Mouse (Mus musculus): ENCODE measurements at regions not wholly inside any gene's neighbourhood (a gene's known extent, or its start where the extent isn't known, plus 50 kb on each side); places are given as distances from the start of the nearest gene placed in this dataset.

- TF ChIP-seq POLR2A (IDR thresholded peaks at IDR 0.05; ENCODE audit: borderline replicate concordance, extremely low read depth, insufficient read depth, insufficient read length, poor library complexity, severe bottlenecking) (no peak), CTCF (IDR thresholded peaks at IDR 0.05; ENCODE audit: borderline replicate concordance, extremely low read depth, insufficient read depth, insufficient read length) (no peak)
Observed at GRCm38 (mm10) chr19:48864151-48864740, 658.4 kb downstream of the Sorcs3 start.

GRCm38 (mm10) chr19:48871601-48872000 lies 665.8 kb downstream of the Sorcs3 start:
- TF ChIP-seq CTCF (IDR thresholded peaks at IDR 0.05; ENCODE audit: borderline replicate concordance, extremely low read depth, insufficient read depth, insufficient read length) (no peak), POLR2A (IDR thresholded peaks at IDR 0.05; ENCODE audit: borderline replicate concordance, extremely low read depth, insufficient read depth, insufficient read length, poor library complexity, severe bottlenecking) (no peak)
- no peak for DNase-seq (ENCODE audit: low read depth)

More at GRCm38 (mm10) chr19:48864151-48864740, 658.4 kb downstream of the Sorcs3 start:
- no peak for DNase-seq (ENCODE audit: low read depth)

GRCm38 (mm10) chr19:48881526-48882195 lies 675.8 kb downstream of the Sorcs3 start:
- no peak for DNase-seq (ENCODE audit: low read depth)
- TF ChIP-seq CTCF (IDR thresholded peaks at IDR 0.05; ENCODE audit: borderline replicate concordance, extremely low read depth, insufficient read depth, insufficient read length) = no peak
- no peak for TF ChIP-seq POLR2A (IDR thresholded peaks at IDR 0.05; ENCODE audit: borderline replicate concordance, extremely low read depth, insufficient read depth, insufficient read length, poor library complexity, severe bottlenecking)

- TF ChIP-seq CTCF (IDR thresholded peaks at IDR 0.05; ENCODE audit: borderline replicate concordance, extremely low read depth, insufficient read depth, insufficient read length) = no peak
- TF ChIP-seq POLR2A (IDR thresholded peaks at IDR 0.05; ENCODE audit: borderline replicate concordance, extremely low read depth, insufficient read depth, insufficient read length, poor library complexity, severe bottlenecking) = no peak
- DNase-seq (ENCODE audit: low read depth) = peak; percentile 59
Observed at GRCm38 (mm10) chr19:48908236-48908635, 702.4 kb downstream of the Sorcs3 start.

GRCm38 (mm10) chr19:48913011-48913410 lies 707.2 kb downstream of the Sorcs3 start:
- peak; percentile 68 for DNase-seq (ENCODE audit: low read depth)
- no peak for TF ChIP-seq CTCF (IDR thresholded peaks at IDR 0.05; ENCODE audit: borderline replicate concordance, extremely low read depth, insufficient read depth, insufficient read length)
- TF ChIP-seq POLR2A (IDR thresholded peaks at IDR 0.05; ENCODE audit: borderline replicate concordance, extremely low read depth, insufficient read depth, insufficient read length, poor library complexity, severe bottlenecking) = no peak

GRCm38 (mm10) chr19:48919638-48920037 lies 713.8 kb downstream of the Sorcs3 start:
- peak; percentile 52 for DNase-seq (ENCODE audit: low read depth)
- TF ChIP-seq POLR2A (IDR thresholded peaks at IDR 0.05; ENCODE audit: borderline replicate concordance, extremely low read depth, insufficient read depth, insufficient read length, poor library complexity, severe bottlenecking) (no peak), CTCF (IDR thresholded peaks at IDR 0.05; ENCODE audit: borderline replicate concordance, extremely low read depth, insufficient read depth, insufficient read length) (no peak)

GRCm38 (mm10) chr19:48947646-48948045 lies 741.8 kb downstream of the Sorcs3 start:
- TF ChIP-seq POLR2A (IDR thresholded peaks at IDR 0.05; ENCODE audit: borderline replicate concordance, extremely low read depth, insufficient read depth, insufficient read length, poor library complexity, severe bottlenecking) (no peak), CTCF (IDR thresholded peaks at IDR 0.05; ENCODE audit: borderline replicate concordance, extremely low read depth, insufficient read depth, insufficient read length) (no peak)
- peak; percentile 78 for DNase-seq (ENCODE audit: low read depth)
